Mouse (Mus musculus): ENCODE results near the gene Maml3.

DNA sequence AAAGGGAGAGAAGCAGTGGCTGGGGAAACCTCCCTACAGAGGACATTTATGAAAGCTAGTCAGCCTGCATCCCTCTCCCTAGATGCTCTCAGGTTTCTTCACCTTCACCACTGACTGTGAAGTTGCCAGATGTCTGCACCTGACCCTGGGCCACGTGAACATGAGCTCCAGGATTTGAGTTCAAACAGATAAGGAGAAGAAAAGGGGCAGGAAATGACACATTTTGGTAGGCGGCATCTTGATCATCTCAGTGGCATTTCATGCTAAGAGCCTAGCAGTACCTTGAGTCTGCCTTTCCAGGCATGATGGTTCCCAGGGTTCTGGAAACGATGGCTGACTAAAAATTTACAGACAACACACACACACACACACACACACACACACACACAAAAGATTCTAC, 345.3 kb downstream of the Maml3 start:
- no peak for TF ChIP-seq CTCF (IDR thresholded peaks at IDR 0.05; ENCODE audit: control insufficient read depth, insufficient read depth, insufficient read length)
- TF ChIP-seq CEBPB (IDR thresholded peaks at IDR 0.05; ENCODE audit: low read depth), result no peak
- no peak for TF ChIP-seq MYOD1 (IDR thresholded peaks at IDR 0.05; ENCODE audit: control insufficient read depth, insufficient read length, low read depth)

All from C2C12 (cell line).